Mouse (Mus musculus) thymus, postnatal 0 days (tissue): ENCODE measurements at regions not wholly inside any gene's neighbourhood (a gene's known extent, or its start where the extent isn't known, plus 50 kb on each side); places are given as distances from the start of the nearest gene placed in this dataset.

Experiments used
- DNase-seq: peaks from one replicate; pipeline ENCODE4 v3.0.0-alpha.2; 2015; ENCODE audit warnings: low spot score

- no peak for DNase-seq
These were observed 81.8 kb downstream of the Tbx18 start for GRCm38 (mm10) chr9:87649015-87649978.

GRCm38 (mm10) chr9:87648317-87648716 lies 82.7 kb downstream of the Tbx18 start:
- no peak for DNase-seq

- DNase-seq, result no peak
These were observed 86.0 kb downstream of the Tbx18 start for GRCm38 (mm10) chr9:87645032-87645431.

- no peak for DNase-seq
These were observed 97.0 kb downstream of the Tbx18 start for GRCm38 (mm10) chr9:87633863-87634630.

- DNase-seq, result no peak
These were observed 104.6 kb downstream of the Tbx18 start for GRCm38 (mm10) chr9:87626432-87626831.

- no peak for DNase-seq
These were observed 112.8 kb downstream of the Tbx18 start for GRCm38 (mm10) chr9:87618238-87618673.

- DNase-seq, result no peak
These were observed 123.0 kb downstream of the Tbx18 start for GRCm38 (mm10) chr9:87607878-87608631.

GRCm38 (mm10) chr9:87575591-87575990 lies 155.5 kb downstream of the Tbx18 start:
- DNase-seq, result no peak

- DNase-seq, result no peak
These were observed 156.7 kb downstream of the Tbx18 start for GRCm38 (mm10) chr9:87574250-87574864.

- DNase-seq, result no peak
These were observed 167.8 kb downstream of the Tbx18 start for GRCm38 (mm10) chr9:87563244-87563643.

- no peak for DNase-seq
These were observed 168.3 kb downstream of the Tbx18 start for GRCm38 (mm10) chr9:87562796-87563195.

GRCm38 (mm10) chr9:87557841-87558240 lies 173.2 kb downstream of the Tbx18 start:
- no peak for DNase-seq

- DNase-seq, result no peak
These were observed 174.1 kb downstream of the Tbx18 start for GRCm38 (mm10) chr9:87556953-87557394.

GRCm38 (mm10) chr9:87556552-87556951 lies 174.5 kb downstream of the Tbx18 start:
- DNase-seq, result no peak

GRCm38 (mm10) chr9:87533182-87533581 lies 197.9 kb downstream of the Tbx18 start:
- DNase-seq, result no peak

GRCm38 (mm10) chr9:87529908-87530307 lies 201.2 kb downstream of the Tbx18 start:
- no peak for DNase-seq

- DNase-seq, result no peak
These were observed 206.0 kb downstream of the Tbx18 start for GRCm38 (mm10) chr9:87524890-87525684.

- DNase-seq, result no peak
These were observed 220.4 kb downstream of the Tbx18 start for GRCm38 (mm10) chr9:87510683-87511082.

GRCm38 (mm10) chr9:87504673-87505385 lies 226.2 kb downstream of the Tbx18 start:
- no peak for DNase-seq
